Comparison of ENCODE assay signal across 8 mouse cellular contexts in the genomic region with DNA sequence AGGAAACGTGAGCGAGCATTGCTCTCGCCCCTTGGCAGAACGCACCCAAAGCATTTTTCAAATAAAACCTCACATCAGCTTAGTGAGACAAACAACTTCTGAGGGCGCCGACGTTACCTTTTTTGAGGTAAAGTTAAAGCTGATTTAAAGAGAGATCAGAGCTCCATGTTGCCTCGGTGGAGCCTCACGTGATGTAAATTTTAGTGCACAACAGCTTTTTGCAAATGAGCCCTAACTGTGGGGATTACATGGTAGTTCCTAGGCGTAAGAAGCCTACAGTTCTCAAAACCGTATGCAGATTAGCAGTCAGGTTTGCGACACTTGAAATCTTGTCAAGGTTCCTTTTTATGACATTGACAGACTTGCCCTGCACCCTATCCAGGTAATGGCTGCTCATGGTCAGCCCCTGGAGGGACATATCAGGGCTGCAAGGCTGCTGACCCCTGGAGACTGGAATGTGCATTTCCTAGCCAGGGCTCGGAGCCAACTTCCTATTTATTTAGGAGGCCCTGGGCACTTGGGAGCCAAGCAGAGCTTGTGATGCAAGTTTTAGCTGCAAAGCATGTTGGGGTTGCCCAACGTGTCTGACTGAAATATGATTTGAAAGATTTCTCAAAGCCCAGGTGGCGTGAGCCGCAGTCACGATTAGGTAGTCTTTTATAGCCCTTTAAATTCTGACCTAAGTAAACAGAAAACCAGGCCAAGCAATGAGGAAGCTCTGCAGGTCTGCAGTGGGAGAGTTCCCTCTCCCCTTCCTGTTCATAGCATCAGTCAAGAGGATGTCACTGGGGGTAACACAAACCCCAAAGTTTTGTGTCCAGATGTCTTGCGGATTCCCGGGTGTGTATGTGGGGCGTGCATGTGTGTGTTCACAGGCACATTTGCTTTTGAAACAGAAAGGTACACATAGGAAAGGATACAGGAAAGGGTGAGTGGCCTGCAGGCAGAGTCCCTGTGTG.
DNase-seq lines count a peak whose midpoint lies in the region; ATAC-seq and TF ChIP-seq lines count a peak whose summit lies in the region.

No protein-coding gene starts in this region.

- no peak overlapping the region for H3K9ac ChIP-seq in heart, embryonic 14.5 days (ENCODE audit: low read length)
- H3K9ac ChIP-seq in midbrain, postnatal 0 days (replicated peaks; ENCODE audit: low read length, poor library complexity, severe bottlenecking), result no peak overlapping the region
- H3K9ac ChIP-seq in forebrain, embryonic 16.5 days (replicated peaks; ENCODE audit: low read depth, low read length), result no peak overlapping the region

- ATAC-seq in heart, embryonic 14.5 days (ENCODE audit: insufficient number of reproducible peaks, insufficient read depth, low FRiP score, low read depth), result peak; percentile 67
- no peak for ATAC-seq in midbrain, postnatal 0 days (ENCODE audit: low FRiP score)
- no peak for ATAC-seq in forebrain, embryonic 16.5 days

- 0 out of 2 replicates have a peak overlapping the region, but pooled peaks have one; percentile 10 for H3K27ac ChIP-seq in layer of hippocampus, adult 2 months
- H3K27ac ChIP-seq in cortical plate, adult 2 months (ENCODE audit: insufficient read depth, low read length), result peak overlapping the region; percentile 41; the same call in 1 of the 2 replicates
- H3K27ac ChIP-seq in heart, embryonic 14.5 days (replicated peaks in 1 of 2; ENCODE audit: control insufficient read depth in 1 of 2, insufficient read depth in 1 of 2, low read depth in 2 of 2, low read length in 2 of 2), result peak overlapping the region; percentile 5 to 46; a peak in 2 of 4 replicates
- peak overlapping the region; percentile 25; the same call in 1 of the 2 replicates for H3K27ac ChIP-seq in limb, embryonic 10.5 days
- H3K27ac ChIP-seq in midbrain, postnatal 0 days (ENCODE audit: low read depth, low read length), result no peak overlapping the region
- no peak overlapping the region for H3K27ac ChIP-seq in forebrain, embryonic 16.5 days (ENCODE audit: low read length)

- no peaks in the 10 kb centered on the region for H3K9me3 ChIP-seq in heart, embryonic 14.5 days (ENCODE audit: control insufficient read depth, low read length)
- no peaks in the 10 kb centered on the region for H3K9me3 ChIP-seq in limb, embryonic 10.5 days (replicated peaks)
- no peaks in the 10 kb centered on the region for H3K9me3 ChIP-seq in midbrain, postnatal 0 days (ENCODE audit: low read length)
- no peaks in the 10 kb centered on the region for H3K9me3 ChIP-seq in forebrain, embryonic 16.5 days (ENCODE audit: control insufficient read depth, low read length)

- TF ChIP-seq CTCF in layer of hippocampus, adult 2 months (conservative IDR thresholded peaks at IDR 0.05), result peak; percentile 70
- TF ChIP-seq CTCF in cortical plate, adult 2 months (IDR thresholded peaks at IDR 0.05; ENCODE audit: extremely low read depth, insufficient read depth, low read length), result 0 out of 2 replicates have a peak, but pooled peaks have one; percentile 5
- peak; percentile 56 for TF ChIP-seq CTCF in midbrain, postnatal 0 days (IDR thresholded peaks at IDR 0.05)

- H3K4me3 ChIP-seq in layer of hippocampus, adult 2 months, result no peak overlapping the region
- no peak overlapping the region for H3K4me3 ChIP-seq in cortical plate, adult 2 months (ENCODE audit: insufficient read depth, low read length)
- H3K4me3 ChIP-seq in heart, embryonic 14.5 days (ENCODE audit: control insufficient read depth in 1 of 2, insufficient read depth in 1 of 2, low read depth in 1 of 2, low read length in 2 of 2), result no peak overlapping the region
- no peak overlapping the region for H3K4me3 ChIP-seq in limb, embryonic 10.5 days
- H3K4me3 ChIP-seq in midbrain, postnatal 0 days (ENCODE audit: low read depth, low read length), result no peak overlapping the region
- no peak overlapping the region for H3K4me3 ChIP-seq in forebrain, embryonic 16.5 days (replicated peaks; ENCODE audit: low read length)

- DNase-seq in layer of hippocampus, adult 2 months (ENCODE audit: low spot score in 2 of 2), result no peak
- DNase-seq in layer of hippocampus, postnatal 25 days (ENCODE audit: extremely low spot score in 1 of 2, low spot score in 1 of 2), result no peak
- peak; percentile 53 for DNase-seq in limb, embryonic 10.5 days (ENCODE audit: low spot score)
- peak; percentile 46 for DNase-seq in midbrain, postnatal 0 days (ENCODE audit: low spot score)
- DNase-seq in urinary bladder, postnatal 36 days (ENCODE audit: low spot score in 2 of 2), result peak; percentile 72 to 88

- H3K4me2 ChIP-seq in heart, embryonic 14.5 days (ENCODE audit: low read length), result no peak overlapping the region
- no peak overlapping the region for H3K4me2 ChIP-seq in midbrain, postnatal 0 days (ENCODE audit: low read depth, low read length, poor library complexity, severe bottlenecking)
- no peak overlapping the region for H3K4me2 ChIP-seq in forebrain, embryonic 16.5 days (ENCODE audit: low read length)

- H3K36me3 ChIP-seq in heart, embryonic 14.5 days (ENCODE audit: control insufficient read depth, insufficient read depth, low read length), result no peaks in the 10 kb centered on the region
- no peaks in the 10 kb centered on the region for H3K36me3 ChIP-seq in limb, embryonic 10.5 days
- no peaks in the 10 kb centered on the region for H3K36me3 ChIP-seq in midbrain, postnatal 0 days (ENCODE audit: insufficient read depth, low read length)
- no peaks in the 10 kb centered on the region for H3K36me3 ChIP-seq in forebrain, embryonic 16.5 days (ENCODE audit: control insufficient read depth, insufficient read depth)

- H3K4me1 ChIP-seq in cortical plate, adult 2 months (ENCODE audit: control insufficient read depth, insufficient read depth, low read length), result no peaks in the 10 kb centered on the region
- peaks cover 6 to 16% of the 10 kb centered on the region in 2 experiments for H3K4me1 ChIP-seq in heart, embryonic 14.5 days (ENCODE audit: control insufficient read depth in 2 of 2, insufficient read depth in 2 of 2, low read length in 2 of 2)
- H3K4me1 ChIP-seq in limb, embryonic 10.5 days, result peaks cover 11% of the 10 kb centered on the region; the same call in 1 of the 2 replicates
- no peaks in the 10 kb centered on the region for H3K4me1 ChIP-seq in midbrain, postnatal 0 days (ENCODE audit: insufficient read depth, low read length)
- H3K4me1 ChIP-seq in forebrain, embryonic 16.5 days (replicated peaks; ENCODE audit: control insufficient read depth, insufficient read depth, low read length), result no peaks in the 10 kb centered on the region

- TF ChIP-seq POLR2A in cortical plate, adult 2 months (IDR thresholded peaks at IDR 0.05; ENCODE audit: extremely low read depth, insufficient read depth, low read length), result no peak

- WGBS in heart, embryonic 14.5 days, result 66% methylated on average over 20 of the region's 20 CpGs
- WGBS in limb, embryonic 10.5 days, result 74% methylated on average over 20 of the region's 20 CpGs
- WGBS in midbrain, postnatal 0 days, result 76% methylated on average over 20 of the region's 20 CpGs
- 80% methylated on average over 20 of the region's 20 CpGs for WGBS in forebrain, embryonic 16.5 days

- no peaks in the 10 kb centered on the region for H3K27me3 ChIP-seq in heart, embryonic 14.5 days (ENCODE audit: control insufficient read depth, insufficient read depth, low read length)
- no peaks in the 10 kb centered on the region for H3K27me3 ChIP-seq in limb, embryonic 10.5 days (ENCODE audit: low read depth, poor library complexity, severe bottlenecking)
- no peaks in the 10 kb centered on the region for H3K27me3 ChIP-seq in midbrain, postnatal 0 days (ENCODE audit: insufficient read depth, low read length)
- no peaks in the 10 kb centered on the region for H3K27me3 ChIP-seq in forebrain, embryonic 16.5 days (replicated peaks; ENCODE audit: control insufficient read depth, insufficient read depth, low read length)

Comparison
In these comparisons a context has a peak if more than half of its experiments do, and no peak if none do; other contexts are left out.
1. DNase-seq: peak in limb, embryonic 10.5 days (single experiment), midbrain, postnatal 0 days (single experiment) and urinary bladder, postnatal 36 days (2 of 2); none in layer of hippocampus, adult 2 months (0 of 2) and layer of hippocampus, postnatal 25 days (0 of 2).
2. H3K27ac ChIP-seq: peak in layer of hippocampus, adult 2 months (single experiment), cortical plate, adult 2 months (single experiment), heart, embryonic 14.5 days (2 of 2) and limb, embryonic 10.5 days (single experiment); none in midbrain, postnatal 0 days (single experiment) and forebrain, embryonic 16.5 days (single experiment).
3. CTCF ChIP-seq: peak in every context shown above with its lines; median percentile 70 in layer of hippocampus, adult 2 months; 56 in midbrain, postnatal 0 days; 5 in cortical plate, adult 2 months.